Mouse (Mus musculus): Measurements from ENCODE around the gene Nabp1.

GRCm38 (mm10) chr1:51466385-51466784 is 11.8 kb downstream of the Nabp1 start:
- no peak for TF ChIP-seq CTCF (IDR thresholded peaks at IDR 0.05; ENCODE audit: low read depth, low read length)
- no peak for TF ChIP-seq POLR2A (IDR thresholded peaks at IDR 0.05; ENCODE audit: borderline replicate concordance, low read depth, low read length)

Data from bone marrow macrophage, adult 2 months (primary cell).